Mouse (Mus musculus): ENCODE measurements around the gene Orm3. TPM values are rescaled to one million over a fixed set of nuclear protein-coding genes. Genes with fewer than 3 reads are reported as not detected.

The Orm3 gene
- polyA plus RNA-seq, 1 experiment from 2014 or later: not detected

DNA sequence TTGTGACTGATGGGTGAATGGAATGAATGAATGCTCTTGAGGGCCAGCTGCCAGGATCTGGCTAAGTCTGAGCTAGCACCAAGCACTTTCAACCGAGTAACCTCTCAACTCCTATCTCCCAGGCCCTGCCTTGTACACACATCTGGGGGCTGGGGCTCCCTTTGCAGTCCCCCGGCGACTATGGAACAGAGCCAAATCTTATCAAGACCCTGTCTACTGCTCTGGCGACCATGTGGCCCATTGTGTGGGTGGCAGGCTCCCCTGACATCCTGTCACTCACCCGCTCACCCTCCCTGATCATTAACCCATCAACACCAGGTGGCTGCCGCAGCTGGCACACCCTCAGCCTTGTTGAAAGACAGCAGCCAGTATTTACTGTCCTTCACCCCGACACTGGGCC is 49.1 kb downstream of the Orm3 start:
- H3K9me3 ChIP-seq: no peaks in the 10 kb centered on the region
- no peaks in the 10 kb centered on the region for H3K36me3 ChIP-seq
- H3K27ac ChIP-seq: no peak overlapping the region
- 28% methylated on average over 7 of the region's 7 CpGs for WGBS
- H3K4me1 ChIP-seq: peaks cover 59% of the 10 kb centered on the region
- H3K9ac ChIP-seq: no peak overlapping the region
- no peak overlapping the region for H3K4me2 ChIP-seq (replicated peaks)
- H3K4me3 ChIP-seq: no peak overlapping the region
- no peaks in the 10 kb centered on the region for H3K27me3 ChIP-seq
- ATAC-seq (ENCODE audit: insufficient number of reproducible peaks, insufficient read depth, low FRiP score, low TSS enrichment): no peak

GRCm38 (mm10) chr4:63405683-63406082 is 49.7 kb downstream of the Orm3 start:
- no peak overlapping the region for H3K27ac ChIP-seq
- 61% methylated on average over 4 of the region's 4 CpGs for WGBS

DNA sequence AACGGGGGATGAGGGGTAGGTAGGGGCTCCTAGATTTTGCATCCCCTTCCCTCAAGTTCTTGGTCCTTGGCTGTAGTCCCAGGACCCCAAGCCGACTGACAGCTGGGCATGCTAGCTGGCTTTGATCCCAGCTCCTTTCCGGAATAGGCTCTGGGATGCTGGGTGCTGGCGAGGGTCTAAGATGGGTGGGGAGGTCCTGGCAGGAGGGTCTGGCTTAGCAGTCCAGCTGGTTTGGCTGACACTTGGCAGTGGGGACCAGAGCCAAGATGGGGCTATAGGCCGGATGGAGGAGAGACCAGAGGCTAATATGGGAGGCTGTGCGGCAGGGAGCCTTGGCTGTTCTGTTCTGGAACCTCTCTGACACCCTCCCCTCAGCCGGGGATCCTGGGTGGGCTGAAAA is 52.3 kb downstream of the Orm3 start:
- no peak for ATAC-seq (ENCODE audit: insufficient number of reproducible peaks, insufficient read depth, low FRiP score, low TSS enrichment)
- H3K9me3 ChIP-seq: no peaks in the 10 kb centered on the region
- no peak overlapping the region for H3K27ac ChIP-seq
- peak overlapping the region; percentile 98; the same call in 1 of the 2 replicates for H3K4me2 ChIP-seq (replicated peaks)
- 71% methylated on average over 7 of the region's 7 CpGs for WGBS
- H3K9ac ChIP-seq: no peak overlapping the region
- H3K27me3 ChIP-seq: no peaks in the 10 kb centered on the region
- H3K4me1 ChIP-seq: peaks cover 36% of the 10 kb centered on the region
- no peaks in the 10 kb centered on the region for H3K36me3 ChIP-seq
- no peak overlapping the region for H3K4me3 ChIP-seq

More at GRCm38 (mm10) chr4:63405683-63406082, 49.7 kb downstream of the Orm3 start:
- Histone ChIP-seq H3K4me1 (peaks cover 58% of the 10 kb centered on the region), H3K9me3 (no peaks in the 10 kb centered on the region), H3K4me3 (no peak overlapping the region), H3K9ac (no peak overlapping the region), H3K4me2 (replicated peaks) (no peak overlapping the region), H3K27me3 (no peaks in the 10 kb centered on the region), H3K36me3 (no peaks in the 10 kb centered on the region)
- ATAC-seq (ENCODE audit: insufficient number of reproducible peaks, insufficient read depth, low FRiP score, low TSS enrichment): no peak

- Histone ChIP-seq H3K27ac (no peak overlapping the region), H3K4me3 (peak overlapping the region; percentile 55), H3K9ac (no peak overlapping the region), H3K4me1 (peaks cover 32% of the 10 kb centered on the region), H3K27me3 (no peaks in the 10 kb centered on the region), H3K4me2 (replicated peaks) (peak overlapping the region; percentile 98), H3K9me3 (no peaks in the 10 kb centered on the region), H3K36me3 (no peaks in the 10 kb centered on the region)
- peak; percentile 62 for ATAC-seq (ENCODE audit: insufficient number of reproducible peaks, insufficient read depth, low FRiP score, low TSS enrichment)
- 8% methylated on average over 8 of the region's 8 CpGs for WGBS
These were observed 52.7 kb downstream of the Orm3 start for GRCm38 (mm10) chr4:63408649-63409048.

Other genes starting within 250 kb of the Orm3 start
- 0.47 and 0.55 TPM in 2 replicates for gene Ambp, start 201.4 kb upstream of the Orm3 start, polyA plus RNA-seq (2016; fragmentation: Nextera tagmentation; extraction: Ambion mirVana)
- 0.06 TPM in 1 of 2 replicates, not detected in the other for gene Kif12, start 184.0 kb upstream of the Orm3 start, polyA plus RNA-seq (2016; fragmentation: Nextera tagmentation; extraction: Ambion mirVana)
- 19.3 and 21.8 TPM in 2 replicates for gene Col27a1, start 142.2 kb upstream of the Orm3 start, polyA plus RNA-seq (2016; fragmentation: Nextera tagmentation; extraction: Ambion mirVana)
- gene Orm1, start 11.6 kb upstream of the Orm3 start, polyA plus RNA-seq (2016; fragmentation: Nextera tagmentation; extraction: Ambion mirVana): not detected in 2 replicates
- gene Orm2, start 6.3 kb downstream of the Orm3 start, polyA plus RNA-seq (2016; fragmentation: Nextera tagmentation; extraction: Ambion mirVana): not detected in 2 replicates
- 11.6 and 12.4 TPM in 2 replicates for gene Akna, start 47.2 kb downstream of the Orm3 start, polyA plus RNA-seq (2016; fragmentation: Nextera tagmentation; extraction: Ambion mirVana)
- 7.1 and 8.6 TPM in 2 replicates for gene Whrn, start 139.8 kb downstream of the Orm3 start, polyA plus RNA-seq (2016; fragmentation: Nextera tagmentation; extraction: Ambion mirVana)
- 302 TPM in 2 replicates for gene Atp6v1g1, start 188.6 kb downstream of the Orm3 start, polyA plus RNA-seq (2016; fragmentation: Nextera tagmentation; extraction: Ambion mirVana)
- gene Tmem268, start 202.6 kb downstream of the Orm3 start, polyA plus RNA-seq (2016; fragmentation: Nextera tagmentation; extraction: Ambion mirVana): 9.8 and 11.6 TPM in 2 replicates
- not detected in 2 replicates for gene Gm11213, start 249.1 kb downstream of the Orm3 start, polyA plus RNA-seq (2016; fragmentation: Nextera tagmentation; extraction: Ambion mirVana)

Data from embryonic facial prominence, embryonic 12.5 days (tissue).